Mouse (Mus musculus) kidney, embryonic 15.5 days (tissue): Measurements from ENCODE around the gene Tspan4. TPM values are rescaled to one million over a fixed set of nuclear protein-coding genes. Genes with fewer than 3 reads are reported as not detected.
A peak's percentile ranks its signal among the peaks of the same experiment; 100 is the strongest.

Source experiments
- ATAC-seq: fragments of 200-750 bp; cut with Nextera tagmentation; replicated peaks from 2 replicates; pipeline ENCODE4 v1.8.0; 2017; ENCODE audit warnings: moderate TSS enrichment; ENCODE audit not compliant: low FRiP score
- H3K27ac ChIP-seq: fragments of 300-500 bp; sonication (generic); 2 replicates; pipeline ENCODE4 v1.5.1; 2015; ENCODE audit warnings: mild to moderate bottlenecking, inconsistent platforms
- H3K27me3 ChIP-seq: fragments of 300-500 bp; sonication (generic); 2 replicates; pipeline ENCODE4 v1.6.1; 2015; ENCODE audit warnings: inconsistent platforms
- H3K36me3 ChIP-seq: fragments of 300-500 bp; sonication (generic); 2 replicates; pipeline ENCODE4 v1.6.1; 2015; ENCODE audit warnings: inconsistent platforms
- H3K4me1 ChIP-seq: fragments of 300-500 bp; sonication (generic); 2 replicates; pipeline ENCODE4 v1.6.1; 2015; ENCODE audit warnings: inconsistent platforms
- H3K4me2 ChIP-seq: fragments of 300-500 bp; sonication (generic); 2 replicates; pipeline ENCODE4 v1.6.1; 2015; ENCODE audit warnings: moderate library complexity, mild to moderate bottlenecking, inconsistent platforms
- H3K4me3 ChIP-seq: fragments of 300-500 bp; sonication (generic); replicated peaks from 2 replicates; pipeline ENCODE4 v1.5.1; 2015; ENCODE audit warnings: mild to moderate bottlenecking, inconsistent platforms
- H3K9ac ChIP-seq: fragments of 300-500 bp; sonication (generic); 2 replicates; pipeline ENCODE4 v1.6.1; 2015; ENCODE audit warnings: mild to moderate bottlenecking, inconsistent platforms
- H3K9me3 ChIP-seq: fragments of 300-500 bp; sonication (generic); replicated peaks from 2 replicates; pipeline ENCODE4 v1.6.1; 2016; ENCODE audit warnings: inconsistent platforms
- WGBS: fragments of 180-500 bp; shearing (Covaris S2); methylation state at CpG from one replicate; pipeline ENCODE4 v1.1.7; 2015; ENCODE audit warnings: mixed read lengths; 5-methylcytosine and 5-hydroxymethylcytosine counted together
- polyA plus RNA-seq: library from polyadenylated mRNA; unstranded; fragments of >200 nt; fragmentation: Nextera tagmentation; extraction: Ambion mirVana; gene quantifications from 2 replicates; pipeline ENCODE4 v1.2.1, GENCODE M21; 2015

Gene Tspan4
- polyA plus RNA-seq, 1 experiment from 2014 or later, result 93.4 TPM

DNA sequence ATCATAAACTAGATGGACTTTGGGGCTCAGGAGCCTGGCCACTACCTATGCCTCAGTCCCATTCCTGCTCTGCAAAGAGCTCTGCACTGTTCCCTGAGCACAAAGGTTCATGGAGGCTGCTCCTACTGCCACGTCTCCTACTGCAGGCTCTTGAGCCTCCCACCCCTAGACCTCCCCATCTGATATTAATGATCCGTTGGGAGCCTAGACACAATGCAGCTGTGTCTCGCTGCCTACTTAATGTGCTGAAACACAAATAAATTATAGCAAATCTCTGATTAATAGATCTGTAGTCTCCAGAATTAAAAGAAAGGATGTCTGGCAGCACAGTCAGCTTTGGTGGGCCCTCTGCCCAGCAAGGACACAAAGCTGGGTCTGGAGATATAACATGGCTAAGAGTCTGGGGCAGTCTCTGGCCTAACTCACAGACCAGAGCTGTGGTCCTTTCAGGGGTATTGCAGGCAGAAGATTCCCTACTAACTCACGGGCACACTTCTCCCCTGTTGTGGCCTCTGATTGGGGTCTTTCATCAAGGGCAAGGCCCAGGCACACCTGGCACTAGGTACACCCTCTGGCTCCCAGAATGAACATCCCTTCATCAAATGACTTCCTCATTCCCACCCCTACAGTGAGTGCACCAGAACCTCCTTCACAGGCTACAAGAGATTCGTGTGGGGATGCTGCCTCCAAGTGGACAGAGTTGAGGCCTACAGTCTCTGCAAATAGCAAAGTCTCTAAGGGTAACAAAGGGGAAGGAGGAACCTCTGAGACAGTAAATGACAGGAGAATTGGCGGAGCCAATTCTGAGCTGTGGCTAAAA, 49.9 kb downstream of the Tspan4 start:
- ATAC-seq, result peak; percentile 84
- no peaks in the 10 kb centered on the region for H3K27me3 ChIP-seq
- H3K4me2 ChIP-seq, result no peak overlapping the region
- 20% methylated on average over 6 of the region's 6 CpGs for WGBS
- H3K27ac ChIP-seq, result peak overlapping the region; percentile 68
- H3K4me1 ChIP-seq, result peaks cover 8% of the 10 kb centered on the region
- no peaks in the 10 kb centered on the region for H3K9me3 ChIP-seq
- H3K4me3 ChIP-seq, result no peak overlapping the region
- H3K36me3 ChIP-seq, result peaks cover 56% of the 10 kb centered on the region
- H3K9ac ChIP-seq, result no peak overlapping the region

DNA sequence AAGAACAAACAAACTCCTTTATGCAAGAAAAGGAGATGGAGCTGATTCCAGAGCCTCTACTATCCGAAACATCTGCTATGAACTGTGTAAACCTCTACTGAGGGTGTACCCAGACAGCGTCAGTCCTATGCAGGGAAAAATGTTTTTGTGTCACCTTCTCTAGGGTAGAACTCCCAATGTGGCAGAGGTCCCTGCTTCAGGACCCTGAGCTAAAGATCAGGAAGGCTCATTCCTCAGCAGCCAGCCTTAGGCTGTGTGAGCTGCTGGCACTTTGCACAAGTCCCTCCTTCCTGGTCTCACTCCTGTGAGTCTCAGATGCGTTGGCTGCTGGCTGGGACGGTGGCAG, 50.5 kb downstream of the Tspan4 start:
- no peak for ATAC-seq
- H3K27me3 ChIP-seq, result no peaks in the 10 kb centered on the region
- WGBS, result 85% methylated on average over 4 of the region's 4 CpGs

DNA sequence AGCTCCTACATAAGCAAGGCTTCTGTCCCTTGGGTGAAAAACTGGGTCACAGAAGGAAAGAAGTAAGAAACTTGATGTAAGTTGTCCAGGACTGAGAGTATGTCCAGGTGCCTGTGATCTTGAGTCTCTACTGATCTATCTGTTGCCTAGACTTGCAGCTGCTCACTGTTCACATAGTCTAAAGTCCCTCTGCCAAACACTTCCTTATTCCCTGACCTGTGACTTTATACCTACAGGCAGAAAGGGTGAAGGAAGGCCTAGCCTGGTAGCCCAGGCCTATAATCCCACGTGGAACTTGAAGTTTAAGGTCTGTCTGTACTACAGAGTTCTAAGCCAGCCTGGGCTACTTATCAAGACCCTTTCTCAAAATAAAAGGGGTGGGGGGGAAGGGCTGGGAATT, 60.5 kb downstream of the Tspan4 start:
- Histone ChIP-seq H3K27me3 (no peaks in the 10 kb centered on the region), H3K4me2 (no peak overlapping the region), H3K36me3 (peaks cover 7% of the 10 kb centered on the region), H3K27ac (no peak overlapping the region), H3K4me3 (no peak overlapping the region), H3K9me3 (no peaks in the 10 kb centered on the region), H3K9ac (no peak overlapping the region), H3K4me1 (peaks cover 20% of the 10 kb centered on the region)
- WGBS, result 67% methylated on average over 1 of the region's 1 CpGs
- ATAC-seq, result no peak

More for the DNA sequence above, 50.5 kb downstream of the Tspan4 start:
- Histone ChIP-seq H3K9ac (no peak overlapping the region), H3K4me1 (peaks cover 8% of the 10 kb centered on the region), H3K4me3 (no peak overlapping the region), H3K27ac (no peak overlapping the region), H3K36me3 (peaks cover 59% of the 10 kb centered on the region), H3K4me2 (no peak overlapping the region), H3K9me3 (no peaks in the 10 kb centered on the region)

DNA sequence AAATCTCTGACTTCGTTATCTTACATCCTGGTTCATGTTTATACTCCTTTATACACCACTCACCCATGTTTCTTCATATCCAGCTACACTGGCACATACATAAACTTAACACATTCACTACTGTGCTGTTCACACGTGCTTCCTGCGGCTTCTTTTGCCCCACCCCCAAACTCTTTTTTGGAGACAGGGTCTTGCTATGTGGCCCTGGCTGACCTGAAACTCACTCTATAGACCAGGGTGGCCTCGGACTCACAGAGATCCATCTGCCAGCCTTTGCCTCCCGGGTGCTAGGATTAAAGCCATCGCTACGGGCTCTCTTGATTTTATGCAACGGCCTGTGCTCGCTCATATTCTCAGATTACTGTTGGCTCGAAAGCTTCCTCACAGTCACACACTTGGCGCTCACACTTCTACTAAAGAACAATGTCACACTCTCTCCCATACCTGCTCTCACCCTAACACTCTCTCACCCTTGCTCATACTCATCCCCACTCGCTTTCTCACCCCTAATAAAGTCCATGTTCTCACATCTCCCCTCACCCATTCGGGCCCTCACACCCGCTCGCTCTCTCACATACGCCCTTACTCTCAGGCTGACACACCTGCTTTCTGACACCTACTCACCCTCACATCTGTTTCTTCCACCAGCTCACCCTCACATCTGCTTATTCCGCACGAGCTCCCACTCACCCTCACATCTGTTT, 64.0 kb downstream of the Tspan4 start:
- Histone ChIP-seq H3K9ac (peak overlapping the region; percentile 68), H3K27me3 (no peaks in the 10 kb centered on the region), H3K4me1 (peaks cover 24% of the 10 kb centered on the region), H3K4me2 (peak overlapping the region; percentile 81), H3K27ac (peak overlapping the region; percentile 80), H3K36me3 (no peaks in the 10 kb centered on the region), H3K9me3 (no peaks in the 10 kb centered on the region), H3K4me3 (peak overlapping the region; percentile 68)
- ATAC-seq, result peak; percentile 38; the same call in 1 of the 2 replicates
- WGBS, result 8% methylated on average over 18 of the region's 18 CpGs

DNA sequence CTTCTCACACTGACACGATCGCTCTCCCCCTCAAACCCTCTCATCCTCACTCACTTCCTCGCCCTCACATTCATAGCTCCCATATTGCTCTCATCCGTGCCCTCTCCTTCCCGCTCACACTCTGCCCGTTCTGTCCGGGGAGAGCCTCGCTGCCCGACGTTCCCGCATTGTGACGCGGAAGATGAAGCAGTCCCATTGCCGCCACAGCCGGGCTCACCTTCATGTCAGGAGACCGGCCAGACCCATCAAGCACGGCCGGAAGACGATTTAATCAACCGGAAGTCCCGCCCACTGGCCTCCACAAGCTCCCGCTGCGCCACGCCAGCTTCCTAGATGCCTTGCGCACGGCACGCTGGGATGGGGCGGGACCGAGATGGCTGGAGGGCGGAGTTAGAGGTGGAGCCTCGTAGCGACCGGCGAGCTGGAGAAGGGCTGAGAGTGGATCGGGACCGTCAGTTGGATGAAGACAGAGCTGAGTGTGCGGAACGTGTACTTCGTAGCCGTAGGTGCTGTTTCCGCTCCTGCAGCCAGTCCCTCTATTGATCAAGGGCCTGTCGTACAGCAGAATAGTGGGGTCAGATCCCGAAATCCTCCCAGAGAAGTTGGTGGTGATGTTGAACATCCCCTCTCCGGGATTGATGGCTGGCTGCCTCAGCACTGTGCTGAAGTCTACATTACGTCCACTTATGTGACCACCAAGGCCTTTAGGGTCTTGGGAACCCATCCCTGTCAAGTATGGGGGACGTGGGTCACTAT, 64.7 kb downstream of the Tspan4 start, which contains the start of gene Chid1:
TSS of gene Chid1 (minus strand) at position 302 of the 756 bp plus-strand sequence.
- H3K36me3 ChIP-seq, result no peaks in the 10 kb centered on the region
- WGBS, result under 1% methylated on average over 46 of the region's 46 CpGs

DNA sequence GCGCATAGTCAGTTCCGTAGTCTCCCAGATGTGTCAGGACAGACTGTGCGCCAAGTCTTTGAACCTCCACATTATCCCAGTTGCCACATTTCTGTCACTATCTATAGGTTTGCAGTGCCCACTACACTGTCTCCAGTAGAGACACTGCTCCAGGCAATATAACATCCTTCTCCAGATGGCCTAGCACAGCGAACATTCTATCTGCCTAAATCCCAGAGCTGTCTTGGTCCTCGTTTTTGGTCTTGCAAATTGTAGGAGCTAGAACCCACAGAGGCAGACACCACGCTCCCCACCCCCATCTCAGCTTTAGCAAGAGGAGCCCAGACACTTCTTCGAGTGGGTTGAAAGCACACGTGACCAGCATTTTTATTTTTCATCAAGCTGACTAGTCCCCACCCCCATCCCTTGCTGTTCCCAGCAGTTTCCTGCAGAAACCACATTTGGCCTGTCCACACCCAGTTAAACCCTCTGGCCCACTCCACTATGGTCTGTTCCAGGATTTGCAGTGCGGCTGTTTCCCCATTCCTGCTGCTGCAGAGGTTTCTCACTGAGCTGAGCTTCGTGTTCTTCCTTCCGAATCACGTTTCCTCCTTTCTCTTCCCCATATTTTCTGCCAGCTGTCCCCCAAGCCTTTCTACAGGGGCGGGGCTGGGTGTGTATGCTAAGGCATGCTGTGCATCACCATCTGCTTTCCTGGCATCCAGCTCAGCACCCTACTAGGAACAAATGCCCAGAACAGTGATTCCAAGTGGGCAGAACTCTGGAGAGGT, 65.5 kb downstream of the Tspan4 start:
- peak; percentile 40; the same call in 1 of the 2 replicates for ATAC-seq
- no peaks in the 10 kb centered on the region for H3K9me3 ChIP-seq
- peak overlapping the region; percentile 81 for H3K4me2 ChIP-seq
- H3K4me3 ChIP-seq, result peak overlapping the region; percentile 68
- H3K27me3 ChIP-seq, result no peaks in the 10 kb centered on the region
- 57% methylated on average over 13 of the region's 13 CpGs for WGBS
- peak overlapping the region; percentile 82 for H3K27ac ChIP-seq
- H3K9ac ChIP-seq, result peak overlapping the region; percentile 51
- no peaks in the 10 kb centered on the region for H3K36me3 ChIP-seq
- peaks cover 24% of the 10 kb centered on the region for H3K4me1 ChIP-seq

More for the DNA sequence above, 64.7 kb downstream of the Tspan4 start, which contains the start of gene Chid1:
- Histone ChIP-seq H3K27ac (peak within 1 kb of the TSS; percentile 82), H3K9me3 (no peaks in the 10 kb centered on the region), H3K27me3 (no peaks in the 10 kb centered on the region), H3K4me2 (peak within 1 kb of the TSS; percentile 81), H3K9ac (peak within 1 kb of the TSS; percentile 68), H3K4me1 (peaks cover 24% of the 10 kb centered on the region), H3K4me3 (peak within 1 kb of the TSS; percentile 68)
- peak; percentile 96 for ATAC-seq

DNA sequence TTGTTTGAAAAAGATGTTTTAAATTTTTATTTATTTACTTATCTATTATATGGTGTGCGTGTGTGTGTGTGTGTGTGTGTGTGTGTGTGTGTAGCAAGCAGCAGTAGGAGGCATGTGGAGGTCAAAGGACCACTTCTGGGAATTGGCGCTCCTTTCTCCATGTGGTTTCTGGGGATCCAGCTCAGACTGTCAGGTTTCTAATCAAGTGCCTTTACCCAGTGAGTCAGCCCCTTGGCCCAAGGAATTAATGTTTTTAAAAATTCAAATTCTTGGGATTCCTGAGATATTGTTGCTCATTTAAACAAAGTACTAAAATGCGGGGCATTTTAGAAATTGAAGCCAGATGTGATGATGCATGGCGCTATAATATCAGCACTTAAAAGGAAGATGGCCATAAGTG, 66.6 kb downstream of the Tspan4 start:
- Histone ChIP-seq H3K9ac (no peak overlapping the region), H3K36me3 (no peaks in the 10 kb centered on the region), H3K4me2 (no peak overlapping the region), H3K27me3 (no peaks in the 10 kb centered on the region), H3K4me3 (no peak overlapping the region), H3K4me1 (peaks cover 24% of the 10 kb centered on the region), H3K9me3 (no peaks in the 10 kb centered on the region), H3K27ac (no peak overlapping the region)
- no peak for ATAC-seq
- 86% methylated on average over 4 of the region's 4 CpGs for WGBS

DNA sequence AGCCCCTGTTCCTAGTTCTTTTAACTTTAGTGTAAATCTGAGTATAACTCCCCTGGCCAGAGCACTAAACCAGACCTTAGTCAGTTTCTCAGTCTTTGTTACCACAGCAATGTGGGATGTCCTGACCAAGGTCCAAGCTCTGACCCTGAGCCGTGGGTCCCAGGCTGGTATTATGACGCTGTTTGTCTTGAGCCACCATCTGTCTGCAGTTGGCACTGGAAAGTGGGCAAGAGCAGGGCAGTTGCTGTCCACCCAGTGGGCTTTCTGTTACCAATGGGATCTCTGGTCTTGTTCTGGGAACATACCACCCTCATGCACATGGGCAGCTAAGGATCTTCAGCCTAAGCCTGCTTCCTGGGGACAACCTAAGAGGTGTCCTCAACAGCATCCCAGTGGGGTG, 67.5 kb downstream of the Tspan4 start:
- H3K27me3 ChIP-seq, result no peaks in the 10 kb centered on the region
- H3K9me3 ChIP-seq, result no peaks in the 10 kb centered on the region
- H3K36me3 ChIP-seq, result no peaks in the 10 kb centered on the region
- ATAC-seq, result no peak
- no peak overlapping the region for H3K9ac ChIP-seq
- H3K4me2 ChIP-seq, result no peak overlapping the region
- H3K27ac ChIP-seq, result no peak overlapping the region
- H3K4me1 ChIP-seq, result peaks cover 24% of the 10 kb centered on the region
- WGBS, result 80% methylated on average over 2 of the region's 2 CpGs
- H3K4me3 ChIP-seq, result no peak overlapping the region

Other genes with a start within 250 kb of the Tspan4 start
- 73.1 and 78.3 TPM in 2 replicates for gene Phrf1, start 246.5 kb upstream of the Tspan4 start, polyA plus RNA-seq
- gene Irf7, start 208.8 kb upstream of the Tspan4 start, polyA plus RNA-seq, result 3.5 and 3.8 TPM in 2 replicates
- 8.2 and 8.6 TPM in 2 replicates for gene Cdhr5, start 198.5 kb upstream of the Tspan4 start, polyA plus RNA-seq
- 41.1 and 43.5 TPM in 2 replicates for gene Sct, start 196.1 kb upstream of the Tspan4 start, polyA plus RNA-seq
- gene Drd4, start 183.2 kb upstream of the Tspan4 start, polyA plus RNA-seq, result 1.4 and 1.8 TPM in 2 replicates
- 68.2 and 81.1 TPM in 2 replicates for gene Deaf1, start 147.6 kb upstream of the Tspan4 start, polyA plus RNA-seq
- gene Tmem80, start 147.5 kb upstream of the Tspan4 start, polyA plus RNA-seq, result 52.8 and 54.4 TPM in 2 replicates
- 33.1 and 39.6 TPM in 2 replicates for gene Eps8l2, start 136.4 kb upstream of the Tspan4 start, polyA plus RNA-seq
- gene Taldo1, start 83.0 kb upstream of the Tspan4 start, polyA plus RNA-seq, result 340 and 353 TPM in 2 replicates
- 61.5 and 61.8 TPM in 2 replicates for gene Gatd1, start 61.1 kb upstream of the Tspan4 start, polyA plus RNA-seq
- gene Cend1, start 45.7 kb upstream of the Tspan4 start, polyA plus RNA-seq, result 2.6 and 3.4 TPM in 2 replicates
- gene Slc25a22, start 37.3 kb upstream of the Tspan4 start, polyA plus RNA-seq, result 27.6 and 34.0 TPM in 2 replicates
- gene Pidd1, start 31.2 kb upstream of the Tspan4 start, polyA plus RNA-seq, result 10.5 and 12.6 TPM in 2 replicates
- gene Rplp2, start 27.9 kb upstream of the Tspan4 start, polyA plus RNA-seq, result 1,339 and 1,510 TPM in 2 replicates
- 36.3 and 41.7 TPM in 2 replicates for gene Pnpla2, start 20.0 kb upstream of the Tspan4 start, polyA plus RNA-seq
- gene Cracr2b, start 14.1 kb upstream of the Tspan4 start, polyA plus RNA-seq, result 19.3 and 22.0 TPM in 2 replicates
- gene Cd151, start 7.8 kb upstream of the Tspan4 start, polyA plus RNA-seq, result 30.9 and 34.8 TPM in 2 replicates
- gene Polr2l, start 108 bp upstream of the Tspan4 start, polyA plus RNA-seq, result 78.7 and 81.5 TPM in 2 replicates
- gene Chid1, start 64.6 kb downstream of the Tspan4 start, polyA plus RNA-seq, result 39.7 and 45.0 TPM in 2 replicates
- 77.9 and 87.8 TPM in 2 replicates for gene Ap2a2, start 86.9 kb downstream of the Tspan4 start, polyA plus RNA-seq
- gene Muc6, start 180.1 kb downstream of the Tspan4 start, polyA plus RNA-seq, result 0.23 TPM in 2 replicates
- gene Muc2, start 215.1 kb downstream of the Tspan4 start, polyA plus RNA-seq, result 0.40 and 1.9 TPM in 2 replicates